Mouse (Mus musculus) embryonic facial prominence, embryonic 14.5 days (tissue): ENCODE results near the gene Hoxb6. TPM values are rescaled to one million over a fixed set of nuclear protein-coding genes. Genes with fewer than 3 reads are reported as not detected.

Experiments
- ATAC-seq: fragments of 200-750 bp; cut with Nextera tagmentation; 2 replicates; pipeline ENCODE4 v1.8.0; 2017; ENCODE audit warnings: low read depth, moderate number of reproducible peaks, moderate TSS enrichment
- DNase-seq: peaks from one replicate; pipeline ENCODE4 v3.0.0-alpha.2; 2015; ENCODE audit warnings: low spot score
- H3K27ac ChIP-seq: fragments of 300-500 bp; sonication (generic); replicated peaks from 2 replicates; pipeline ENCODE4 v1.5.1; 2014; ENCODE audit warnings: low read depth, mild to moderate bottlenecking, low read length, moderate library complexity
- H3K27me3 ChIP-seq: fragments of 300-500 bp; sonication (generic); replicated peaks from 2 replicates; pipeline ENCODE4 v1.6.1; 2014; ENCODE audit warnings: low read length; ENCODE audit not compliant: control insufficient read depth, insufficient read depth
- H3K36me3 ChIP-seq: fragments of 300-500 bp; sonication (generic); 2 replicates; pipeline ENCODE4 v1.6.1; 2014; ENCODE audit warnings: low read length, mixed read lengths; ENCODE audit not compliant: control insufficient read depth, insufficient read depth
- H3K4me1 ChIP-seq: fragments of 300-500 bp; sonication (generic); 2 replicates; pipeline ENCODE4 v1.6.1; 2014; ENCODE audit warnings: antibody characterized with exemption, low read length; ENCODE audit not compliant: control insufficient read depth, insufficient read depth
- H3K4me2 ChIP-seq: fragments of 300-500 bp; sonication (generic); 2 replicates; pipeline ENCODE4 v1.6.1; 2014; ENCODE audit warnings: low read depth, mild to moderate bottlenecking, low read length, moderate library complexity, mixed read lengths
- H3K4me3 ChIP-seq: fragments of 300-500 bp; sonication (generic); 2 replicates; pipeline ENCODE4 v1.5.1; 2014; ENCODE audit warnings: low read depth, mild to moderate bottlenecking, low read length
- H3K9ac ChIP-seq: fragments of 300-500 bp; sonication (generic); 2 replicates; pipeline ENCODE4 v1.6.1; 2014; ENCODE audit warnings: low read depth, mild to moderate bottlenecking, low read length, moderate library complexity, mixed read lengths
- H3K9me3 ChIP-seq: fragments of 300-500 bp; sonication (generic); 2 replicates; pipeline ENCODE4 v1.6.1; 2016; ENCODE audit warnings: low read length; ENCODE audit not compliant: control insufficient read depth
- WGBS: fragments of 180-500 bp; shearing (Covaris S2); extraction: QIAGEN DNeasy Blood & Tissue Kit; methylation state at CpG from one replicate; pipeline ENCODE4 v1.1.7; 2014; 5-methylcytosine and 5-hydroxymethylcytosine counted together
- polyA plus RNA-seq: library from polyadenylated mRNA; unstranded; fragments of >200 nt; fragmentation: Nextera tagmentation; extraction: Ambion mirVana; gene quantifications from 2 replicates; pipeline ENCODE4 v1.2.1, GENCODE M21; 2014

Hoxb6 gene
- polyA plus RNA-seq, 1 experiment from 2014 or later = 0.22 TPM

- Histone ChIP-seq H3K4me1 (no peaks in the 10 kb centered on the region), H3K9me3 (no peaks in the 10 kb centered on the region), H3K27me3 (peaks cover 100% of the 10 kb centered on the region), H3K9ac (no peak overlapping the region), H3K4me3 (no peak overlapping the region), H3K36me3 (no peaks in the 10 kb centered on the region), H3K27ac (no peak overlapping the region), H3K4me2 (no peak overlapping the region)
- 7% methylated on average over 18 of the region's 18 CpGs for WGBS
- DNase-seq (no peak), ATAC-seq (no peak)
These were observed 24.7 kb downstream of the Hoxb6 start for GRCm38 (mm10) chr11:96316696-96317607.

GRCm38 (mm10) chr11:96317608-96318367, 25.5 kb downstream of the Hoxb6 start, which contains the start of gene Hoxb4:
Gene Hoxb4 (plus strand): TSS chr11:96318267.
- H3K27me3 ChIP-seq = peaks cover 100% of the 10 kb centered on the region
- ATAC-seq (no peak), DNase-seq (no peak)
- no peaks in the 10 kb centered on the region for H3K36me3 ChIP-seq
- peak within 1 kb of the TSS; percentile 29 for H3K4me3 ChIP-seq
- peak within 1 kb of the TSS; percentile 47 for H3K4me2 ChIP-seq
- no peaks in the 10 kb centered on the region for H3K4me1 ChIP-seq
- H3K9me3 ChIP-seq = no peaks in the 10 kb centered on the region
- 2% methylated on average over 28 of the region's 28 CpGs for WGBS
- peak within 1 kb of the TSS; percentile 40; the same call in 1 of the 2 replicates for H3K9ac ChIP-seq
- H3K27ac ChIP-seq = no peak within 1 kb of the TSS; the same call in 1 of the 2 replicates

GRCm38 (mm10) chr11:96318368-96319070, 26.2 kb downstream of the Hoxb6 start:
- Histone ChIP-seq H3K4me1 (no peaks in the 10 kb centered on the region), H3K4me2 (peak overlapping the region; percentile 47), H3K9ac (peak overlapping the region; percentile 40; the same call in 1 of the 2 replicates), H3K27ac (no peak overlapping the region; the same call in 1 of the 2 replicates), H3K4me3 (peak overlapping the region; percentile 29), H3K36me3 (no peaks in the 10 kb centered on the region), H3K9me3 (no peaks in the 10 kb centered on the region), H3K27me3 (peaks cover 100% of the 10 kb centered on the region)
- DNase-seq (peak; percentile 45), ATAC-seq (peak; percentile 71; the same call in 1 of the 2 replicates)
- WGBS = 1% methylated on average over 25 of the region's 45 CpGs

- H3K27ac ChIP-seq = no peak overlapping the region; the same call in 1 of the 2 replicates
- ATAC-seq = no peak; the same call in 1 of the 2 replicates
- no peaks in the 10 kb centered on the region for H3K4me1 ChIP-seq
- no peaks in the 10 kb centered on the region for H3K36me3 ChIP-seq
- peak overlapping the region; percentile 47 for H3K4me2 ChIP-seq
- peak overlapping the region; percentile 29 for H3K4me3 ChIP-seq
- H3K9me3 ChIP-seq = no peaks in the 10 kb centered on the region
- WGBS = under 1% methylated on average over 15 of the region's 34 CpGs
- no peak for DNase-seq
- peaks cover 100% of the 10 kb centered on the region for H3K27me3 ChIP-seq
- H3K9ac ChIP-seq = peak overlapping the region; percentile 40; the same call in 1 of the 2 replicates
These were observed 27.0 kb downstream of the Hoxb6 start for GRCm38 (mm10) chr11:96319071-96319902.

GRCm38 (mm10) chr11:96319910-96320309, 27.6 kb downstream of the Hoxb6 start:
- no peaks in the 10 kb centered on the region for H3K36me3 ChIP-seq
- ATAC-seq (no peak), DNase-seq (no peak)
- no peak overlapping the region; the same call in 1 of the 2 replicates for H3K27ac ChIP-seq
- H3K4me3 ChIP-seq = peak overlapping the region; percentile 29
- H3K9ac ChIP-seq = peak overlapping the region; percentile 40; the same call in 1 of the 2 replicates
- WGBS = under 1% methylated on average over 27 of the region's 29 CpGs
- peak overlapping the region; percentile 47; the same call in 1 of the 2 replicates for H3K4me2 ChIP-seq
- H3K9me3 ChIP-seq = no peaks in the 10 kb centered on the region
- H3K4me1 ChIP-seq = no peaks in the 10 kb centered on the region
- H3K27me3 ChIP-seq = peaks cover 100% of the 10 kb centered on the region

GRCm38 (mm10) chr11:96320688-96321087, 28.4 kb downstream of the Hoxb6 start:
- Histone ChIP-seq H3K4me1 (no peaks in the 10 kb centered on the region), H3K27me3 (peaks cover 100% of the 10 kb centered on the region), H3K4me3 (peak overlapping the region; percentile 2; the same call in 1 of the 2 replicates), H3K9ac (no peak overlapping the region), H3K9me3 (no peaks in the 10 kb centered on the region), H3K4me2 (peak overlapping the region; percentile 47; the same call in 1 of the 2 replicates), H3K36me3 (no peaks in the 10 kb centered on the region), H3K27ac (no peak overlapping the region)
- ATAC-seq = no peak
- 4% methylated on average over 17 of the region's 17 CpGs for WGBS
- no peak for DNase-seq

- no peaks in the 10 kb centered on the region for H3K4me1 ChIP-seq
- H3K27ac ChIP-seq = no peak overlapping the region
- no peaks in the 10 kb centered on the region for H3K9me3 ChIP-seq
- no peaks in the 10 kb centered on the region for H3K36me3 ChIP-seq
- H3K4me2 ChIP-seq = no peak overlapping the region
- H3K4me3 ChIP-seq = no peak overlapping the region
- 10% methylated on average over 5 of the region's 5 CpGs for WGBS
- H3K9ac ChIP-seq = no peak overlapping the region
- no peak for DNase-seq
- H3K27me3 ChIP-seq = peaks cover 100% of the 10 kb centered on the region
- ATAC-seq = no peak
These were observed 29.6 kb downstream of the Hoxb6 start for GRCm38 (mm10) chr11:96321846-96322245.
